Mouse (Mus musculus) liver, embryonic 11.5 days (tissue): ENCODE data around the gene Mosmo. TPM values are rescaled to one million over a fixed set of nuclear protein-coding genes. Genes with fewer than 3 reads are reported as not detected.
A peak's percentile ranks its signal among the peaks of the same experiment; 100 is the strongest.

ENCODE experiments used
- ATAC-seq: fragments of 200-750 bp; cut with Nextera tagmentation; replicated peaks from 2 replicates; pipeline ENCODE4 v1.8.0; 2017; ENCODE audit warnings: moderate number of reproducible peaks, mild to moderate bottlenecking, moderate TSS enrichment, moderate library complexity; ENCODE audit not compliant: low FRiP score
- DNase-seq: peaks from one replicate; pipeline ENCODE4 v3.0.0-alpha.2; 2017; ENCODE audit warnings: low spot score
- H3K27ac ChIP-seq: fragments of 300-500 bp; sonication (generic); 2 replicates; pipeline ENCODE4 v1.5.1; 2014; ENCODE audit warnings: mild to moderate bottlenecking, low read depth, low read length, control low read depth
- H3K27me3 ChIP-seq: fragments of 300-500 bp; sonication (generic); replicated peaks from 2 replicates; pipeline ENCODE4 v1.6.1; 2014; ENCODE audit warnings: low read length, mixed read lengths; ENCODE audit not compliant: control insufficient read depth, insufficient read depth
- H3K36me3 ChIP-seq: fragments of 300-500 bp; sonication (generic); 2 replicates; pipeline ENCODE4 v1.6.1; 2014; ENCODE audit warnings: mild to moderate bottlenecking, low read length, moderate library complexity, mixed read lengths; ENCODE audit not compliant: control insufficient read depth, insufficient read depth
- H3K4me1 ChIP-seq: fragments of 300-500 bp; sonication (generic); replicated peaks from 2 replicates; pipeline ENCODE4 v1.6.1; 2014; ENCODE audit warnings: low read length, mixed read lengths; ENCODE audit not compliant: control insufficient read depth, insufficient read depth
- H3K4me2 ChIP-seq: fragments of 300-500 bp; sonication (generic); 2 replicates; pipeline ENCODE4 v1.6.1; 2014; ENCODE audit warnings: mild to moderate bottlenecking, control low read depth, moderate library complexity
- H3K4me3 ChIP-seq: fragments of 300-500 bp; sonication (generic); 2 replicates; pipeline ENCODE4 v1.5.1; 2014; ENCODE audit warnings: low read depth, low read length, control low read depth
- H3K9ac ChIP-seq: fragments of 300-500 bp; sonication (generic); 2 replicates; pipeline ENCODE4 v1.6.1; 2014; ENCODE audit warnings: low read depth, low read length, control low read depth
- H3K9me3 ChIP-seq: fragments of 300-500 bp; sonication (generic); 2 replicates; pipeline ENCODE4 v1.6.1; 2016; ENCODE audit warnings: low read length, inconsistent platforms, mixed read lengths; ENCODE audit not compliant: control insufficient read depth
- whole genome bisulfite sequencing: fragments of 180-500 bp; shearing (Covaris S2); extraction: QIAGEN DNeasy Blood & Tissue Kit; methylation state at CpG from one replicate; pipeline ENCODE4 v1.1.7; 2014; 5-methylcytosine and 5-hydroxymethylcytosine counted together
- polyA plus RNA-seq: library from polyadenylated mRNA; unstranded; fragments of >200 nt; fragmentation: Nextera tagmentation; extraction: Ambion mirVana; gene quantifications from 2 replicates; pipeline ENCODE4 v1.2.1, GENCODE M21; 2014

Mosmo gene
- polyA plus RNA-seq, 1 experiment from 2014 or later, result 12.7 TPM

- Histone ChIP-seq H3K4me1 (peaks cover 8% of the 10 kb centered on the region), H3K9me3 (no peaks in the 10 kb centered on the region), H3K27ac (no peak overlapping the region), H3K9ac (no peak overlapping the region), H3K4me3 (no peak overlapping the region), H3K36me3 (peaks cover 5% of the 10 kb centered on the region; the same call in 1 of the 2 replicates), H3K27me3 (no peaks in the 10 kb centered on the region), H3K4me2 (no peak overlapping the region)
- WGBS, result 71% methylated on average over 4 of the region's 4 CpGs
- no peak for DNase-seq
- ATAC-seq, result no peak
Observed at GRCm38 (mm10) chr7:120690634-120691033, 13.2 kb downstream of the Mosmo start.

- Histone ChIP-seq H3K36me3 (peaks cover 5% of the 10 kb centered on the region; the same call in 1 of the 2 replicates), H3K4me3 (no peak overlapping the region), H3K27ac (no peak overlapping the region), H3K9ac (no peak overlapping the region), H3K9me3 (no peaks in the 10 kb centered on the region), H3K4me1 (peaks cover 10% of the 10 kb centered on the region), H3K4me2 (no peak overlapping the region), H3K27me3 (no peaks in the 10 kb centered on the region)
- ATAC-seq (no peak), DNase-seq (no peak)
- WGBS, result 98% methylated on average over 5 of the region's 5 CpGs
Observed at GRCm38 (mm10) chr7:120693831-120694375, 16.5 kb downstream of the Mosmo start.

GRCm38 (mm10) chr7:120695196-120695595 lies 17.8 kb downstream of the Mosmo start:
- no peaks in the 10 kb centered on the region for H3K9me3 ChIP-seq
- no peak for DNase-seq
- H3K27me3 ChIP-seq, result no peaks in the 10 kb centered on the region
- H3K4me2 ChIP-seq, result no peak overlapping the region
- ATAC-seq, result no peak
- 63% methylated on average over 6 of the region's 6 CpGs for WGBS
- H3K4me1 ChIP-seq, result peaks cover 13% of the 10 kb centered on the region
- no peak overlapping the region for H3K27ac ChIP-seq
- H3K9ac ChIP-seq, result no peak overlapping the region
- peaks cover 5% of the 10 kb centered on the region; the same call in 1 of the 2 replicates for H3K36me3 ChIP-seq
- H3K4me3 ChIP-seq, result no peak overlapping the region

GRCm38 (mm10) chr7:120695641-120696040 lies 18.2 kb downstream of the Mosmo start:
- no peak for DNase-seq
- peak; percentile 34; the same call in 1 of the 2 replicates for ATAC-seq
- no peak overlapping the region for H3K4me3 ChIP-seq
- H3K27me3 ChIP-seq, result no peaks in the 10 kb centered on the region
- WGBS, result 19% methylated on average over 1 of the region's 1 CpGs
- no peak overlapping the region for H3K4me2 ChIP-seq
- no peak overlapping the region for H3K27ac ChIP-seq
- peaks cover 4% of the 10 kb centered on the region; the same call in 1 of the 2 replicates for H3K36me3 ChIP-seq
- no peaks in the 10 kb centered on the region for H3K9me3 ChIP-seq
- no peak overlapping the region for H3K9ac ChIP-seq
- H3K4me1 ChIP-seq, result peaks cover 13% of the 10 kb centered on the region

GRCm38 (mm10) chr7:120696331-120696730 lies 18.9 kb downstream of the Mosmo start:
- DNase-seq, result no peak
- Histone ChIP-seq H3K27ac (no peak overlapping the region), H3K4me3 (no peak overlapping the region), H3K36me3 (peaks cover 1% of the 10 kb centered on the region; the same call in 1 of the 2 replicates), H3K27me3 (no peaks in the 10 kb centered on the region), H3K9ac (no peak overlapping the region), H3K9me3 (no peaks in the 10 kb centered on the region), H3K4me1 (peaks cover 13% of the 10 kb centered on the region), H3K4me2 (no peak overlapping the region)
- ATAC-seq, result no peak
- WGBS, result 88% methylated on average over 2 of the region's 2 CpGs

GRCm38 (mm10) chr7:120699586-120699985 lies 22.2 kb downstream of the Mosmo start:
- DNase-seq (no peak), ATAC-seq (no peak)
- Histone ChIP-seq H3K9me3 (no peaks in the 10 kb centered on the region), H3K36me3 (no peaks in the 10 kb centered on the region), H3K4me2 (no peak overlapping the region), H3K27me3 (no peaks in the 10 kb centered on the region), H3K4me1 (peaks cover 15% of the 10 kb centered on the region), H3K27ac (no peak overlapping the region), H3K9ac (no peak overlapping the region), H3K4me3 (no peak overlapping the region)
- 76% methylated on average over 6 of the region's 6 CpGs for WGBS

- Histone ChIP-seq H3K4me1 (peaks cover 6% of the 10 kb centered on the region; the same call in 1 of the 2 replicates), H3K27me3 (no peaks in the 10 kb centered on the region), H3K4me3 (no peak overlapping the region), H3K9me3 (no peaks in the 10 kb centered on the region), H3K4me2 (no peak overlapping the region), H3K27ac (no peak overlapping the region), H3K36me3 (no peaks in the 10 kb centered on the region), H3K9ac (no peak overlapping the region)
- 50% methylated on average over 3 of the region's 3 CpGs for WGBS
- no peak for ATAC-seq
- DNase-seq, result no peak
Observed at GRCm38 (mm10) chr7:120703888-120704287, 26.5 kb downstream of the Mosmo start.

- 90% methylated on average over 2 of the region's 2 CpGs for WGBS
- no peak for ATAC-seq
- H3K4me2 ChIP-seq, result no peak overlapping the region
- no peak for DNase-seq
- H3K4me3 ChIP-seq, result no peak overlapping the region
- H3K4me1 ChIP-seq, result no peaks in the 10 kb centered on the region
- no peaks in the 10 kb centered on the region for H3K27me3 ChIP-seq
- no peaks in the 10 kb centered on the region for H3K36me3 ChIP-seq
- no peak overlapping the region for H3K27ac ChIP-seq
- no peaks in the 10 kb centered on the region for H3K9me3 ChIP-seq
- no peak overlapping the region for H3K9ac ChIP-seq
Observed at GRCm38 (mm10) chr7:120712071-120712470, 34.7 kb downstream of the Mosmo start.

GRCm38 (mm10) chr7:120713225-120713624 lies 35.8 kb downstream of the Mosmo start:
- 62% methylated on average over 2 of the region's 2 CpGs for WGBS
- ATAC-seq, result no peak

More at GRCm38 (mm10) chr7:120713225-120713624, 35.8 kb downstream of the Mosmo start:
- Histone ChIP-seq H3K9me3 (no peaks in the 10 kb centered on the region), H3K27me3 (no peaks in the 10 kb centered on the region), H3K27ac (no peak overlapping the region), H3K9ac (no peak overlapping the region), H3K4me3 (no peak overlapping the region), H3K36me3 (no peaks in the 10 kb centered on the region), H3K4me1 (no peaks in the 10 kb centered on the region), H3K4me2 (no peak overlapping the region)
- DNase-seq, result no peak
